Mouse (Mus musculus): ENCODE results near the gene Vmn1r115.
"Not testable (repeated sequence)": the region's sequence is repeated elsewhere in the genome, so short reads cannot be mapped to it uniquely, and the experiment has no call there.

Vmn1r115 gene

DNA sequence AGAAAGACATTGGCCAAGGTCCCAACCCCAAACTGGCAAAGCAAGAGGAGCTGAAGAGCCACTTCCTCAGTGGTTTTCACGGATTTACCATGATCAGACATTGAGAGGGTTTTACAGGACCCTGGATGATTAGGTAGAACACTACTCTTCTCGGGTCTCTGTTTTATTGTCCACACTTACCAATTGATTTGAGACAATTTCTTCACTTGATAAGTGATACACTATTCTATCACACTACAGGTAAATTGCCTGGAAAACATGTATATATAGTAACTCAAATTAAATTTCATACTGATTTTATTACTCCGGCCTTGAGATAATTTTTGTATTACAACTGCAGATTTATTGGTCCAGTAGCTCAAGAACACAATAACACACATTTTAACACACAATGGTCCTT, at the start of gene Vmn1r115:
TSS of gene Vmn1r115 (minus strand) at position 101 of the 400 bp plus-strand sequence.
- in situ Hi-C loops (cut with MboI; ENCODE audit: low sequenced_read_pairs) = not testable (repeated sequence)

DNA sequence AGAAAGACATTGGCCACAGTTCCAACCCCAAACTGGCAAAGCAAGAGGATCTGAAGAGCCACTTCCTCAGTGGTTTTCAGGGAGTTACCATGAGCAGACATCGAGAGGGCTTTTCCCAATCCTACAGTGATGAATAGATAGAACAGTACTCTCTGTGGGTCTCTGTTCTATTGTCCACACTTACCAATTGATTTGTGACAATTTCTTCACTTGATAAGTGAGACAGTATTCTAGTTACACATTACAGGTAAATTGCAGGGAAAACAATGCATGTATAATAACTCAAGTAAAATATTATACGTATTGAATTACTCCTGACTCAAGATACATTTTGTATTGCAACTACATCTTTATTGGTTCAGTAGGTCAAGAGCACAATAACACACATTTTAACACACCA, 39.2 kb upstream of the Vmn1r115 start, which contains the start of gene Vmn1r117:
TSS of gene Vmn1r117 (minus strand) at position 101 of the 400 bp plus-strand sequence.
- in situ Hi-C loops (cut with MboI; ENCODE audit: low sequenced_read_pairs) = not testable (repeated sequence)

DNA sequence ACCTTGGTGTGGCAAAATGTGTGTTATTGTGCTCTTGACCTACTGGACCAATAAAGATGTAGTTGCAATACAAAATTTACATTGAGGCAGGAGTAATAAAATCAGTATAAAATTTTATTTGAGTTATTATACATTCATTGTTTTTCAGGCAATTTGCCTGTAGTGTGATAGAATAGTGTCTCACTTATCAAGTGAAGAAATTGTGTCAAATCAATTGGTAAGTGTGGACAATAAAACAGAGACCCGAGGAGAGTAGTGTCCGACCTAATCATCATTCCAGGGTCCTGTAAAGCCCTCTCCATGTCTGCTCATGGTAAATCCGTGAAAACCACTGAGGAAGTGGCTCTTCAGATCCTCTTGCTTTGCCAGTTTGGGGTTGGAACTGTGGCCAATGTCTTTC, 27.2 kb upstream of the Vmn1r115 start, which contains the start of gene Vmn1r116:
TSS of gene Vmn1r116 (plus strand) at position 301 of the 400 bp plus-strand sequence.
- in situ Hi-C loops (cut with MboI; ENCODE audit: low sequenced_read_pairs) = not testable (repeated sequence)

DNA sequence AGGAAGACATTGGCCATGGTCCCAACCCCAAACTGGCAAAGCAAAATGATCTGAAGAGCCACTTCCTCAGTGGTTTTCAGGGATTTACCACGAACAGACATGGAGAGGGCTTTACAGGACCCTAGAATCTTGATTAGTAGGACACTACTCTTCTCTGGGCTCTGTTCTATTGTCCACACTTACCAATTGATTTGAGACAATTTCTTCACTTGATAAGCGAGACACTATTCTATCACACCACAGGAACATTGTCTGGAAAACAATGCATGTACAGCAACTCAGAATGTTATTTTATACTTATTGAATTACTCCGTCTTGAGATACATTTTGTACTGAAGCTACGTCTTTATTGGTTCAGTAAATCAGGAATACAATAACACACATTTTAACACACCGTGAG, 32.7 kb downstream of the Vmn1r115 start, which contains the start of gene Vmn1r114:
TSS of gene Vmn1r114 (minus strand) at position 101 of the 400 bp plus-strand sequence.
- in situ Hi-C loops (cut with MboI; ENCODE audit: low sequenced_read_pairs) = not testable (repeated sequence)
